Mouse (Mus musculus): Measurements from ENCODE around the gene Comt. TPM values are rescaled to one million over a fixed set of nuclear protein-coding genes. Genes with fewer than 3 reads are reported as not detected.

Gene Comt
- polyA plus RNA-seq, 1 experiment from 2014 or later, result 62.0 TPM

GRCm38 (mm10) chr16:18458661-18459060 is 32.0 kb upstream of the Comt start:
- Histone ChIP-seq H3K36me3 (peaks cover 14% of the 10 kb centered on the region), H3K4me1 (peaks cover 45% of the 10 kb centered on the region), H3K9me3 (replicated peaks) (no peaks in the 10 kb centered on the region), H3K27me3 (ENCODE audit: low read depth, poor library complexity, severe bottlenecking) (peaks cover 72% of the 10 kb centered on the region), H3K27ac (replicated peaks) (no peak overlapping the region), H3K4me3 (no peak overlapping the region)
- DNase-seq (ENCODE audit: low spot score), result no peak

GRCm38 (mm10) chr16:18455407-18455806 is 28.8 kb upstream of the Comt start:
- H3K27me3 ChIP-seq (ENCODE audit: low read depth, poor library complexity, severe bottlenecking), result peaks cover 49% of the 10 kb centered on the region
- DNase-seq (ENCODE audit: low spot score), result no peak

GRCm38 (mm10) chr16:18453846-18454245 is 27.2 kb upstream of the Comt start:
- Histone ChIP-seq H3K27me3 (ENCODE audit: low read depth, poor library complexity, severe bottlenecking) (peaks cover 41% of the 10 kb centered on the region), H3K4me3 (no peak overlapping the region), H3K4me1 (peaks cover 20% of the 10 kb centered on the region), H3K27ac (replicated peaks) (peak overlapping the region; percentile 52), H3K9me3 (replicated peaks) (no peaks in the 10 kb centered on the region), H3K36me3 (peaks cover 24% of the 10 kb centered on the region)
- WGBS, result 47% methylated on average over 5 of the region's 5 CpGs
- DNase-seq (ENCODE audit: low spot score), result peak; percentile 37

More at GRCm38 (mm10) chr16:18455407-18455806, 28.8 kb upstream of the Comt start:
- Histone ChIP-seq H3K4me1 (peaks cover 36% of the 10 kb centered on the region), H3K36me3 (peaks cover 14% of the 10 kb centered on the region), H3K9me3 (replicated peaks) (no peaks in the 10 kb centered on the region), H3K27ac (replicated peaks) (no peak overlapping the region), H3K4me3 (no peak overlapping the region)
- WGBS, result 91% methylated on average over 6 of the region's 6 CpGs

GRCm38 (mm10) chr16:18452361-18452862 is 25.8 kb upstream of the Comt start:
- 87% methylated on average over 8 of the region's 8 CpGs for WGBS
- peaks cover 18% of the 10 kb centered on the region for H3K4me1 ChIP-seq
- peaks cover 20% of the 10 kb centered on the region; the same call in 1 of the 2 replicates for H3K36me3 ChIP-seq
- no peak overlapping the region for H3K27ac ChIP-seq (replicated peaks)
- no peak overlapping the region for H3K4me3 ChIP-seq
- no peak for DNase-seq (ENCODE audit: low spot score)
- peaks cover 28% of the 10 kb centered on the region for H3K27me3 ChIP-seq (ENCODE audit: low read depth, poor library complexity, severe bottlenecking)
- no peaks in the 10 kb centered on the region for H3K9me3 ChIP-seq (replicated peaks)

- Histone ChIP-seq H3K36me3 (peaks cover 13% of the 10 kb centered on the region; the same call in 1 of the 2 replicates), H3K27ac (replicated peaks) (peak overlapping the region; percentile 42; the same call in 1 of the 2 replicates), H3K4me1 (peaks cover 18% of the 10 kb centered on the region), H3K27me3 (ENCODE audit: low read depth, poor library complexity, severe bottlenecking) (peaks cover 21% of the 10 kb centered on the region), H3K4me3 (no peak overlapping the region), H3K9me3 (replicated peaks) (no peaks in the 10 kb centered on the region)
- DNase-seq (ENCODE audit: low spot score), result no peak
- 79% methylated on average over 9 of the region's 9 CpGs for WGBS
These were observed 25.0 kb upstream of the Comt start for GRCm38 (mm10) chr16:18451486-18452181.

GRCm38 (mm10) chr16:18449005-18449404 is 22.4 kb upstream of the Comt start:
- H3K36me3 ChIP-seq, result peaks cover 23% of the 10 kb centered on the region
- WGBS, result 95% methylated on average over 4 of the region's 4 CpGs
- H3K27ac ChIP-seq (replicated peaks), result no peak overlapping the region; the same call in 1 of the 2 replicates
- DNase-seq (ENCODE audit: low spot score), result no peak
- 0 out of 2 replicates have a peak, but pooled peaks cover 7% of the 10 kb centered on the region for H3K27me3 ChIP-seq (ENCODE audit: low read depth, poor library complexity, severe bottlenecking)
- H3K4me3 ChIP-seq, result no peak overlapping the region
- H3K4me1 ChIP-seq, result peaks cover 13% of the 10 kb centered on the region
- H3K9me3 ChIP-seq (replicated peaks), result no peaks in the 10 kb centered on the region

- H3K27ac ChIP-seq (replicated peaks), result no peak overlapping the region
- 85% methylated on average over 6 of the region's 6 CpGs for WGBS
- H3K27me3 ChIP-seq (ENCODE audit: low read depth, poor library complexity, severe bottlenecking), result no peaks in the 10 kb centered on the region
- no peaks in the 10 kb centered on the region for H3K9me3 ChIP-seq (replicated peaks)
- no peak for DNase-seq (ENCODE audit: low spot score)
- 0 out of 2 replicates have a peak, but pooled peaks cover 4% of the 10 kb centered on the region for H3K4me1 ChIP-seq
- no peak overlapping the region for H3K4me3 ChIP-seq
- peaks cover 23% of the 10 kb centered on the region for H3K36me3 ChIP-seq
These were observed 21.5 kb upstream of the Comt start for GRCm38 (mm10) chr16:18448104-18448503.

GRCm38 (mm10) chr16:18447243-18447642 is 20.6 kb upstream of the Comt start:
- Histone ChIP-seq H3K36me3 (peaks cover 23% of the 10 kb centered on the region), H3K4me3 (no peak overlapping the region), H3K4me1 (0 out of 2 replicates have a peak, but pooled peaks cover under 1% of the 10 kb centered on the region), H3K27me3 (ENCODE audit: low read depth, poor library complexity, severe bottlenecking) (0 out of 2 replicates have a peak, but pooled peaks cover 3% of the 10 kb centered on the region), H3K9me3 (replicated peaks) (no peaks in the 10 kb centered on the region), H3K27ac (replicated peaks) (no peak overlapping the region)
- DNase-seq (ENCODE audit: low spot score), result no peak

GRCm38 (mm10) chr16:18443385-18443841 is 16.8 kb upstream of the Comt start:
- H3K4me3 ChIP-seq, result no peak overlapping the region
- no peak overlapping the region for H3K27ac ChIP-seq (replicated peaks)
- H3K4me1 ChIP-seq, result no peaks in the 10 kb centered on the region
- DNase-seq (ENCODE audit: low spot score), result peak; percentile 89
- peaks cover 32% of the 10 kb centered on the region for H3K36me3 ChIP-seq
- no peaks in the 10 kb centered on the region for H3K9me3 ChIP-seq (replicated peaks)
- H3K27me3 ChIP-seq (ENCODE audit: low read depth, poor library complexity, severe bottlenecking), result 0 out of 2 replicates have a peak, but pooled peaks cover 3% of the 10 kb centered on the region
- WGBS, result 30% methylated on average over 8 of the region's 8 CpGs

GRCm38 (mm10) chr16:18436128-18436527 is 9.5 kb upstream of the Comt start:
- no peak for DNase-seq (ENCODE audit: low spot score)
- H3K4me3 ChIP-seq, result no peak overlapping the region
- no peaks in the 10 kb centered on the region for H3K4me1 ChIP-seq
- H3K27me3 ChIP-seq (ENCODE audit: low read depth, poor library complexity, severe bottlenecking), result no peaks in the 10 kb centered on the region
- H3K27ac ChIP-seq (replicated peaks), result no peak overlapping the region
- WGBS, result 91% methylated on average over 6 of the region's 6 CpGs
- peaks cover 48% of the 10 kb centered on the region for H3K36me3 ChIP-seq
- 0 out of 2 replicates have a peak, but pooled peaks cover 4% of the 10 kb centered on the region for H3K9me3 ChIP-seq (replicated peaks)

GRCm38 (mm10) chr16:18433341-18433920 is 6.8 kb upstream of the Comt start:
- Histone ChIP-seq H3K27ac (replicated peaks) (no peak overlapping the region), H3K36me3 (peaks cover 42% of the 10 kb centered on the region), H3K9me3 (replicated peaks) (0 out of 2 replicates have a peak, but pooled peaks cover 4% of the 10 kb centered on the region), H3K27me3 (ENCODE audit: low read depth, poor library complexity, severe bottlenecking) (no peaks in the 10 kb centered on the region), H3K4me1 (no peaks in the 10 kb centered on the region), H3K4me3 (no peak overlapping the region)
- WGBS, result 95% methylated on average over 5 of the region's 5 CpGs
- DNase-seq (ENCODE audit: low spot score), result no peak

- WGBS, result 77% methylated on average over 8 of the region's 8 CpGs
- DNase-seq (ENCODE audit: low spot score), result no peak
- no peaks in the 10 kb centered on the region for H3K27me3 ChIP-seq (ENCODE audit: low read depth, poor library complexity, severe bottlenecking)
These were observed 4.1 kb upstream of the Comt start for GRCm38 (mm10) chr16:18430641-18431212.

More at GRCm38 (mm10) chr16:18430641-18431212, 4.1 kb upstream of the Comt start:
- Histone ChIP-seq H3K4me3 (no peak overlapping the region), H3K36me3 (peaks cover 20% of the 10 kb centered on the region), H3K9me3 (replicated peaks) (0 out of 2 replicates have a peak, but pooled peaks cover 4% of the 10 kb centered on the region), H3K4me1 (peaks cover 18% of the 10 kb centered on the region), H3K27ac (replicated peaks) (no peak overlapping the region)
